16 mouse cellular contexts compared by ENCODE assay signal in genomic region chr15:27994870-27995269, GRCm38 (mm10). TPM values are rescaled to one million over a fixed set of nuclear protein-coding genes. Genes with fewer than 3 reads are reported as not detected.
DNase-seq lines count a peak whose midpoint lies in the region; ATAC-seq and TF ChIP-seq lines count a peak whose summit lies in the region.
"Had no signal": no experiment of that assay in that cellular context is flagged by ENCODE, and none has a peak within 500 bp of the region (broad histone marks: within the 10 kb centered on the region; RNA-seq: fewer than 3 reads in every experiment).

No protein-coding gene starts in this region.

- TF ChIP-seq CTCF in liver, embryonic 14.5 days (IDR thresholded peaks at IDR 0.05; ENCODE audit: low read depth): no peak

- H3K27me3 ChIP-seq in liver, embryonic 14.5 days (ENCODE audit: control insufficient read depth, insufficient read depth, low read length): no peaks in the 10 kb centered on the region
- H3K27me3 ChIP-seq in liver, embryonic 11.5 days (replicated peaks; ENCODE audit: control insufficient read depth, insufficient read depth, low read length): no peaks in the 10 kb centered on the region
- H3K27me3 ChIP-seq in liver, embryonic 16.5 days (ENCODE audit: control insufficient read depth, insufficient read depth, low read depth, low read length): no peaks in the 10 kb centered on the region
- H3K27me3 ChIP-seq: limb, embryonic 12.5 days; midbrain, embryonic 15.5 days; neural tube, embryonic 13.5 days had no signal

- DNase-seq in cerebellum, adult 18-20 months: peak; percentile 47
- DNase-seq in cerebellum, adult 9-10 months: no peak
- no peak for DNase-seq in liver, embryonic 14.5 days (ENCODE audit: low read depth in 3 of 3, low spot score in 3 of 3)
- no peak for DNase-seq in liver, embryonic 11.5 days (ENCODE audit: low spot score)
- peak; percentile 33 to 55 for DNase-seq in kidney, adult 8-10 months
- no peak for DNase-seq in adrenal gland, postnatal 14 days
- DNase-seq in thymus, postnatal 0 days (ENCODE audit: low spot score): no peak
- DNase-seq: layer of hippocampus, adult 9-11 months; spleen, adult 18-20 months; thymus, adult 2 months had no signal

- peaks cover 0 to 13% of the 10 kb centered on the region in 2 experiments; a peak in 2 of 4 replicates for H3K4me1 ChIP-seq in liver, embryonic 14.5 days (replicated peaks; ENCODE audit: control insufficient read depth in 2 of 2, insufficient read depth in 2 of 2, low read length in 1 of 2)
- H3K4me1 ChIP-seq in liver, embryonic 11.5 days (replicated peaks; ENCODE audit: control insufficient read depth, insufficient read depth, low read length): peaks cover 33% of the 10 kb centered on the region
- H3K4me1 ChIP-seq in liver, embryonic 16.5 days (ENCODE audit: control insufficient read depth, low read depth, low read length): peaks cover 8% of the 10 kb centered on the region

- no peak overlapping the region for H3K4me3 ChIP-seq in liver, embryonic 14.5 days (ENCODE audit: insufficient read depth in 1 of 2, low read depth in 2 of 2, low read length in 2 of 2)
- H3K4me3 ChIP-seq in liver, embryonic 11.5 days (ENCODE audit: low read depth, low read length): no peak overlapping the region
- peak overlapping the region; percentile 26 for H3K4me3 ChIP-seq in liver, embryonic 16.5 days (ENCODE audit: low read depth, low read length)
- H3K4me3 ChIP-seq: limb, embryonic 12.5 days; midbrain, embryonic 15.5 days; neural tube, embryonic 13.5 days had no signal

- H3K9me3 ChIP-seq in liver, embryonic 14.5 days (ENCODE audit: control insufficient read depth, low read length): no peaks in the 10 kb centered on the region
- H3K9me3 ChIP-seq in liver, embryonic 11.5 days (ENCODE audit: control insufficient read depth, low read length): no peaks in the 10 kb centered on the region
- H3K9me3 ChIP-seq in liver, embryonic 16.5 days (replicated peaks; ENCODE audit: control insufficient read depth, low read length): no peaks in the 10 kb centered on the region
- H3K9me3 ChIP-seq: limb, embryonic 12.5 days; midbrain, embryonic 15.5 days; neural tube, embryonic 13.5 days had no signal

- no peaks in the 10 kb centered on the region for H3K36me3 ChIP-seq in liver, embryonic 14.5 days (replicated peaks; ENCODE audit: control insufficient read depth, insufficient read depth, low read depth)
- no peaks in the 10 kb centered on the region for H3K36me3 ChIP-seq in liver, embryonic 11.5 days (ENCODE audit: control insufficient read depth, insufficient read depth, low read length)
- no peaks in the 10 kb centered on the region for H3K36me3 ChIP-seq in liver, embryonic 16.5 days (ENCODE audit: control insufficient read depth, insufficient read depth)
- H3K36me3 ChIP-seq: G1E; midbrain, embryonic 15.5 days had no signal

- TF ChIP-seq EP300 in liver, embryonic 14.5 days (IDR thresholded peaks at IDR 0.05; ENCODE audit: low read depth): no peak

- H3K27ac ChIP-seq in liver, embryonic 14.5 days: no peak overlapping the region
- H3K27ac ChIP-seq in liver, embryonic 11.5 days (ENCODE audit: low read depth, low read length): no peak overlapping the region
- no peak overlapping the region for H3K27ac ChIP-seq in liver, embryonic 16.5 days (ENCODE audit: low read length)
- H3K27ac ChIP-seq: limb, embryonic 12.5 days; macrophage; midbrain, embryonic 15.5 days; neural tube, embryonic 13.5 days had no signal

- no peak for ATAC-seq in liver, embryonic 14.5 days (ENCODE audit: insufficient read depth)
- ATAC-seq in liver, embryonic 11.5 days (replicated peaks; ENCODE audit: low FRiP score): no peak
- ATAC-seq in liver, embryonic 16.5 days (ENCODE audit: low read depth): no peak
- ATAC-seq: midbrain, embryonic 15.5 days had no signal

- 77% methylated on average over 13 of the region's 13 CpGs for WGBS in liver, embryonic 14.5 days (ENCODE audit: insufficient replicate concordance)
- WGBS in liver, embryonic 11.5 days: 74% methylated on average over 13 of the region's 13 CpGs
- 70% methylated on average over 13 of the region's 13 CpGs for WGBS in liver, embryonic 16.5 days (ENCODE audit: insufficient replicate concordance)

- H3K9ac ChIP-seq in liver, embryonic 14.5 days (replicated peaks): no peak overlapping the region
- no peak overlapping the region for H3K9ac ChIP-seq in liver, embryonic 11.5 days (ENCODE audit: low read depth, low read length)
- H3K9ac ChIP-seq in liver, embryonic 16.5 days (ENCODE audit: low read depth, low read length): no peak overlapping the region
- H3K9ac ChIP-seq: limb, embryonic 12.5 days; midbrain, embryonic 15.5 days; neural tube, embryonic 13.5 days had no signal

- peak overlapping the region; percentile 13; the same call in 1 of the 2 replicates for H3K4me2 ChIP-seq in liver, embryonic 14.5 days (ENCODE audit: low read depth)
- no peak overlapping the region for H3K4me2 ChIP-seq in liver, embryonic 11.5 days
- H3K4me2 ChIP-seq in liver, embryonic 16.5 days (ENCODE audit: low read depth, low read length): no peak overlapping the region
- H3K4me2 ChIP-seq: limb, embryonic 12.5 days; midbrain, embryonic 15.5 days; neural tube, embryonic 13.5 days had no signal

RNA-seq across cellular contexts. Expression of gene Trio, which starts 30.8 kb away (rescaled TPM):
- polyA plus RNA-seq in liver, embryonic 14.5 days (2012; rRNA removed): 4.9 and 6.0 TPM in 2 replicates
- polyA plus RNA-seq in liver, embryonic 14.5 days (2014; fragmentation: Nextera tagmentation; extraction: Ambion mirVana): 2.6 and 2.7 TPM in 2 replicates
- polyA plus RNA-seq in liver, embryonic 11.5 days (2014; fragmentation: Nextera tagmentation; extraction: Ambion mirVana): 9.4 and 14.0 TPM in 2 replicates
- 2.7 and 3.2 TPM in 2 replicates for polyA plus RNA-seq in liver, embryonic 16.5 days (2015; fragmentation: Nextera tagmentation; extraction: Ambion mirVana)
- total RNA-seq in adrenal gland, postnatal 14 days (2021): 59.0 and 63.5 TPM in 2 replicates
- polyA plus RNA-seq in thymus, postnatal 0 days (2015; fragmentation: Nextera tagmentation; extraction: Ambion mirVana): 5.5 and 8.0 TPM in 2 replicates
- polyA plus RNA-seq: G1E had no signal

Comparison
In these comparisons a context has a peak if more than half of its experiments do, and no peak if none do; other contexts are left out.
1. DNase-seq: peak in cerebellum, adult 18-20 months (2 of 2) and kidney, adult 8-10 months (2 of 2); none in cerebellum, adult 9-10 months (single experiment), liver, embryonic 14.5 days (0 of 3), liver, embryonic 11.5 days (single experiment), adrenal gland, postnatal 14 days (single experiment) and thymus, postnatal 0 days (single experiment).